Mouse (Mus musculus) hindbrain, embryonic 16.5 days (tissue): ENCODE measurements around the gene Amigo3. TPM values are rescaled to one million over a fixed set of nuclear protein-coding genes. Genes with fewer than 3 reads are reported as not detected.

Source experiments
- ATAC-seq: fragments of 200-750 bp; cut with Nextera tagmentation; 2 replicates; pipeline ENCODE4 v1.8.0; 2017; ENCODE audit warnings: moderate TSS enrichment, moderate library complexity
- H3K27ac ChIP-seq: fragments of 300-500 bp; sonication (generic); 2 replicates; pipeline ENCODE4 v1.5.1; 2014; ENCODE audit warnings: low read depth, mild to moderate bottlenecking, control low read depth, low read length, moderate library complexity
- H3K27me3 ChIP-seq: fragments of 300-500 bp; sonication (generic); replicated peaks from 2 replicates; pipeline ENCODE4 v1.6.1; 2014; ENCODE audit warnings: low read length; ENCODE audit not compliant: control insufficient read depth, insufficient read depth
- H3K36me3 ChIP-seq: fragments of 300-500 bp; sonication (generic); 2 replicates; pipeline ENCODE4 v1.6.1; 2014; ENCODE audit warnings: mild to moderate bottlenecking, low read length, moderate library complexity, mixed read lengths; ENCODE audit not compliant: control insufficient read depth, insufficient read depth
- H3K4me1 ChIP-seq: fragments of 300-500 bp; sonication (generic); 2 replicates; pipeline ENCODE4 v1.6.1; 2014; ENCODE audit warnings: low read depth, low read length; ENCODE audit not compliant: control insufficient read depth, insufficient read depth
- H3K4me2 ChIP-seq: fragments of 300-500 bp; sonication (generic); 2 replicates; pipeline ENCODE4 v1.6.1; 2014; ENCODE audit warnings: mild to moderate bottlenecking, low read length, control low read depth, moderate library complexity
- H3K4me3 ChIP-seq: fragments of 300-500 bp; sonication (generic); 2 replicates; pipeline ENCODE4 v1.5.1; 2014; ENCODE audit warnings: mild to moderate bottlenecking, low read length, control low read depth, moderate library complexity
- H3K9ac ChIP-seq: fragments of 300-500 bp; sonication (generic); 2 replicates; pipeline ENCODE4 v1.6.1; 2014; ENCODE audit warnings: low read depth, mild to moderate bottlenecking, control low read depth, low read length, moderate library complexity
- H3K9me3 ChIP-seq: fragments of 300-500 bp; sonication (generic); 2 replicates; pipeline ENCODE4 v1.6.1; 2014; ENCODE audit warnings: mild to moderate bottlenecking, low read length, moderate library complexity; ENCODE audit not compliant: control insufficient read depth
- WGBS: fragments of 180-500 bp; shearing (Covaris S2); extraction: QIAGEN DNeasy Blood & Tissue Kit; methylation state at CpG from one replicate; pipeline ENCODE4 v1.1.7; 2014; 5-methylcytosine and 5-hydroxymethylcytosine counted together
- polyA plus RNA-seq: library from polyadenylated mRNA; unstranded; fragments of >200 nt; fragmentation: Nextera tagmentation; extraction: Ambion mirVana; gene quantifications from 2 replicates; pipeline ENCODE4 v1.2.1, GENCODE M21; 2015

The Amigo3 gene
- polyA plus RNA-seq, 1 experiment from 2014 or later, result 2.1 TPM

GRCm38 (mm10) chr9:108027867-108028266 lies 25.1 kb upstream of the Amigo3 start:
- ATAC-seq, result no peak
- no peak overlapping the region for H3K9ac ChIP-seq
- no peak overlapping the region for H3K4me2 ChIP-seq
- no peaks in the 10 kb centered on the region for H3K4me1 ChIP-seq
- 98% methylated on average over 3 of the region's 3 CpGs for WGBS
- no peak overlapping the region for H3K4me3 ChIP-seq
- H3K27ac ChIP-seq, result no peak overlapping the region
- peaks cover 28% of the 10 kb centered on the region for H3K36me3 ChIP-seq
- H3K9me3 ChIP-seq, result no peaks in the 10 kb centered on the region
- H3K27me3 ChIP-seq, result no peaks in the 10 kb centered on the region

- WGBS, result 95% methylated on average over 5 of the region's 5 CpGs
- Histone ChIP-seq H3K36me3 (peaks cover 30% of the 10 kb centered on the region), H3K4me1 (no peaks in the 10 kb centered on the region), H3K9ac (no peak overlapping the region), H3K27ac (no peak overlapping the region), H3K4me3 (no peak overlapping the region), H3K9me3 (no peaks in the 10 kb centered on the region), H3K4me2 (no peak overlapping the region), H3K27me3 (no peaks in the 10 kb centered on the region)
- no peak for ATAC-seq
Observed at GRCm38 (mm10) chr9:108032126-108032525, 20.8 kb upstream of the Amigo3 start.

GRCm38 (mm10) chr9:108035331-108036156 lies 17.4 kb upstream of the Amigo3 start:
- Histone ChIP-seq H3K4me3 (no peak overlapping the region), H3K9me3 (no peaks in the 10 kb centered on the region), H3K27me3 (no peaks in the 10 kb centered on the region), H3K4me2 (no peak overlapping the region), H3K4me1 (no peaks in the 10 kb centered on the region), H3K9ac (no peak overlapping the region), H3K27ac (no peak overlapping the region), H3K36me3 (peaks cover 21% of the 10 kb centered on the region)
- no peak for ATAC-seq
- 94% methylated on average over 2 of the region's 2 CpGs for WGBS

GRCm38 (mm10) chr9:108044751-108045492 lies 8.0 kb upstream of the Amigo3 start:
- no peaks in the 10 kb centered on the region for H3K9me3 ChIP-seq
- WGBS, result 98% methylated on average over 8 of the region's 8 CpGs
- H3K27me3 ChIP-seq, result no peaks in the 10 kb centered on the region
- H3K27ac ChIP-seq, result no peak overlapping the region
- ATAC-seq, result no peak
- H3K4me2 ChIP-seq, result no peak overlapping the region
- H3K4me1 ChIP-seq, result peaks cover 12% of the 10 kb centered on the region
- no peak overlapping the region for H3K4me3 ChIP-seq
- H3K9ac ChIP-seq, result no peak overlapping the region
- H3K36me3 ChIP-seq, result peaks cover 41% of the 10 kb centered on the region

GRCm38 (mm10) chr9:108046582-108046981 lies 6.4 kb upstream of the Amigo3 start:
- Histone ChIP-seq H3K27ac (no peak overlapping the region), H3K4me3 (no peak overlapping the region), H3K4me2 (no peak overlapping the region), H3K36me3 (peaks cover 36% of the 10 kb centered on the region), H3K4me1 (peaks cover 15% of the 10 kb centered on the region), H3K9me3 (no peaks in the 10 kb centered on the region), H3K9ac (no peak overlapping the region), H3K27me3 (no peaks in the 10 kb centered on the region)
- WGBS, result 91% methylated on average over 4 of the region's 4 CpGs
- ATAC-seq, result no peak

- Histone ChIP-seq H3K9me3 (no peaks in the 10 kb centered on the region), H3K27me3 (no peaks in the 10 kb centered on the region), H3K27ac (peak overlapping the region; percentile 70; the same call in 1 of the 2 replicates), H3K4me1 (peaks cover 17% of the 10 kb centered on the region), H3K36me3 (peaks cover 28% of the 10 kb centered on the region), H3K9ac (no peak overlapping the region; the same call in 1 of the 2 replicates), H3K4me3 (peak overlapping the region; percentile 72), H3K4me2 (peak overlapping the region; percentile 91)
- ATAC-seq, result no peak
- WGBS, result 54% methylated on average over 17 of the region's 17 CpGs
Observed at GRCm38 (mm10) chr9:108047601-108048565, 5.1 kb upstream of the Amigo3 start.

- peak overlapping the region; percentile 70 for H3K27ac ChIP-seq
- peaks cover 28% of the 10 kb centered on the region for H3K36me3 ChIP-seq
- peak overlapping the region; percentile 72 for H3K4me3 ChIP-seq
- no peaks in the 10 kb centered on the region for H3K27me3 ChIP-seq
- H3K4me1 ChIP-seq, result peaks cover 21% of the 10 kb centered on the region
- peak overlapping the region; percentile 66 for H3K9ac ChIP-seq
- no peaks in the 10 kb centered on the region for H3K9me3 ChIP-seq
- ATAC-seq, result peak; percentile 43
- peak overlapping the region; percentile 91 for H3K4me2 ChIP-seq
- under 1% methylated on average over 17 of the region's 19 CpGs for WGBS
Observed at GRCm38 (mm10) chr9:108048566-108048955, 4.4 kb upstream of the Amigo3 start.

- WGBS, result under 1% methylated on average over 33 of the region's 39 CpGs
- H3K4me3 ChIP-seq, result peak within 1 kb of the TSS; percentile 72
- peak within 1 kb of the TSS; percentile 75 for H3K9ac ChIP-seq
- peaks cover 21% of the 10 kb centered on the region for H3K4me1 ChIP-seq
- no peaks in the 10 kb centered on the region for H3K9me3 ChIP-seq
- peak within 1 kb of the TSS; percentile 91 for H3K4me2 ChIP-seq
- peak within 1 kb of the TSS; percentile 71 for H3K27ac ChIP-seq
- H3K27me3 ChIP-seq, result no peaks in the 10 kb centered on the region
- peaks cover 29% of the 10 kb centered on the region for H3K36me3 ChIP-seq
- ATAC-seq, result peak; percentile 95
Observed at GRCm38 (mm10) chr9:108049016-108049455, 3.9 kb upstream of the Amigo3 start, which contains the start of gene Gmppb. TSS of gene Gmppb (plus strand) at chr9:108049242.
